Mouse (Mus musculus): ENCODE data around the gene Gm9936.
A peak's percentile ranks its signal among the peaks of the same experiment; 100 is the strongest.

DNA sequence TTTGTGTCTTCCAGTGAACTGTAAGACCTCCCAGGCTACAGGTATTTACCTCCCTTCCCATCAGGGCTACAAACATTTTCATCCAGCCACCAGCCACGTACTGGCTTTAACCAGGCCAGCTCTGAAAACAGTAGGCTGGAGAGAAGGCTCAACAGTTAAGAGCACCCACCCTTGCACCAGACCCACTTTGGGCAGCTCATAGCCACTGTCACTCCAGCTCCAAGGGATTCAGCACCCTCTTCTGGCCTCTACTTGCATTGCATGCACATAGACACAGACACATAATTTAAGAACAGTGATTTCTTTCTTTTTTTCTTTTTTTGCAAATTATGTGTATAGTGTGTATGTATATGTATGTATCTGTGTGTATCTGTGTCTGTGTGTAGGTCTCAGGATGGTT, 43.9 kb upstream of the Gm9936 start:
- no peak for TF ChIP-seq POLR2A (IDR thresholded peaks at IDR 0.05; ENCODE audit: low read depth, low read length)
- TF ChIP-seq CTCF (IDR thresholded peaks at IDR 0.05; ENCODE audit: extremely low read depth, insufficient read length, insufficient replicate concordance, low read depth, low read length), result peak; percentile 64; the same call in 1 of the 2 replicates
